Mouse (Mus musculus) C2C12 (cell line): Measurements from ENCODE around the gene Lman2l. TPM values are rescaled to one million over a fixed set of nuclear protein-coding genes. Genes with fewer than 3 reads are reported as not detected.

ENCODE experiments used
- H3K27me3 ChIP-seq: one replicate; pipeline ENCODE4 v1.6.1; 2011; ENCODE audit not compliant: control insufficient read depth, insufficient read depth, insufficient read length
- H3K36me3 ChIP-seq: one replicate; pipeline ENCODE4 v1.6.1; 2011; ENCODE audit not compliant: control insufficient read depth, insufficient read depth
- H3K4me3 ChIP-seq: one replicate; pipeline ENCODE4 v1.5.1; 2011; ENCODE audit warnings: mild to moderate bottlenecking, control low read depth; ENCODE audit not compliant: poor library complexity, insufficient read depth, severe bottlenecking
- H3K79me2 ChIP-seq: one replicate; pipeline ENCODE4 v1.6.1; 2011; ENCODE audit not compliant: control insufficient read depth, insufficient read depth
- H3K79me3 ChIP-seq: one replicate; pipeline ENCODE4 v1.6.1; 2011; ENCODE audit warnings: low read depth, control low read depth
- H3ac ChIP-seq: one replicate; pipeline ENCODE3; 2011; ENCODE audit warnings: low read depth; ENCODE audit not compliant: control insufficient read depth, insufficient read length
- CEBPB ChIP-seq: IDR thresholded peaks from one replicate; pipeline ENCODE4 v1.6.1; 2011; ENCODE audit warnings: low read depth, mild to moderate bottlenecking, control low read depth, moderate library complexity
- CTCF ChIP-seq: IDR thresholded peaks from one replicate; pipeline ENCODE4 v1.5.1; 2011; ENCODE audit not compliant: control insufficient read depth, insufficient read depth, insufficient read length
- FOSL1 ChIP-seq: IDR thresholded peaks from one replicate; pipeline ENCODE4 v1.8.0; 2011; ENCODE audit warnings: mild to moderate bottlenecking, low read length; ENCODE audit not compliant: poor library complexity, insufficient read depth, severe bottlenecking
- MAX ChIP-seq: IDR thresholded peaks from one replicate; pipeline ENCODE4 v1.6.1; 2011; ENCODE audit warnings: mild to moderate bottlenecking, control low read depth
- MYOD1 ChIP-seq: IDR thresholded peaks from one replicate; pipeline ENCODE4 v1.6.1; 2011; ENCODE audit warnings: low read depth; ENCODE audit not compliant: control insufficient read depth, insufficient read length
- MYOG ChIP-seq: IDR thresholded peaks from one replicate; pipeline ENCODE4 v1.6.1; 2011; ENCODE audit not compliant: control insufficient read depth, insufficient read length; ENCODE audit errors: extremely low read depth
- USF1 ChIP-seq: IDR thresholded peaks from one replicate; pipeline ENCODE4 v1.6.1; 2011; ENCODE audit warnings: low read depth, mild to moderate bottlenecking, control low read depth, moderate library complexity
- polyA plus RNA-seq: library from polyadenylated mRNA; unstranded; fragments of >200 nt; fragmentation: generic; extraction: Trizol; gene quantifications from one replicate; pipeline ENCODE4 v1.2.1, GENCODE M21; 2012; ENCODE audit warnings: missing spikeins

The Lman2l gene
- polyA plus RNA-seq, 1 experiment: 14.3 TPM

- TF ChIP-seq CTCF: no peak
- TF ChIP-seq MAX: no peak
- TF ChIP-seq MYOG: no peak
- no peak for TF ChIP-seq FOSL1
- TF ChIP-seq MYOD1: no peak
- Histone ChIP-seq H3K79me2 (no peaks in the 10 kb centered on the region), H3K79me3 (no peaks in the 10 kb centered on the region), H3K4me3 (no peak overlapping the region), H3ac (no peak overlapping the region), H3K27me3 (no peaks in the 10 kb centered on the region), H3K36me3 (no peaks in the 10 kb centered on the region)
Measured at GRCm38 (mm10) chr1:36454055-36454815, 9.2 kb upstream of the Lman2l start.

- H3K4me3 ChIP-seq: no peak overlapping the region
- TF ChIP-seq CTCF (no peak), FOSL1 (no peak), MAX (no peak)
- H3K27me3 ChIP-seq: no peaks in the 10 kb centered on the region
- H3ac ChIP-seq: no peak overlapping the region
- peaks cover 8% of the 10 kb centered on the region for H3K79me2 ChIP-seq
- H3K36me3 ChIP-seq: peaks cover 6% of the 10 kb centered on the region
- H3K79me3 ChIP-seq: no peaks in the 10 kb centered on the region
Measured at GRCm38 (mm10) chr1:36446841-36447240, 1.8 kb upstream of the Lman2l start.

- TF ChIP-seq FOSL1: no peak
- TF ChIP-seq CTCF: no peak
- no peak for TF ChIP-seq USF1
- TF ChIP-seq MYOG: no peak
- TF ChIP-seq MYOD1: no peak
- TF ChIP-seq CEBPB: no peak
- no peak for TF ChIP-seq MAX
- peaks cover 12% of the 10 kb centered on the region for H3K36me3 ChIP-seq
Measured at GRCm38 (mm10) chr1:36446106-36446824, 1.2 kb upstream of the Lman2l start.

GRCm38 (mm10) chr1:36445508-36445907 is 437 bp upstream of the Lman2l start:
- no peak overlapping the region for H3K4me3 ChIP-seq
- no peaks in the 10 kb centered on the region for H3K27me3 ChIP-seq
- H3K79me2 ChIP-seq: peaks cover 8% of the 10 kb centered on the region
- peaks cover 15% of the 10 kb centered on the region for H3K36me3 ChIP-seq
- H3K79me3 ChIP-seq: no peaks in the 10 kb centered on the region
- no peak overlapping the region for H3ac ChIP-seq
- TF ChIP-seq MAX: no peak
- TF ChIP-seq MYOD1: no peak
- TF ChIP-seq FOSL1: no peak
- TF ChIP-seq MYOG: no peak
- TF ChIP-seq USF1: no peak
- TF ChIP-seq CEBPB: no peak
- TF ChIP-seq CTCF: no peak

More at GRCm38 (mm10) chr1:36446106-36446824, 1.2 kb upstream of the Lman2l start:
- Histone ChIP-seq H3K79me3 (no peaks in the 10 kb centered on the region), H3ac (no peak overlapping the region), H3K79me2 (peaks cover 8% of the 10 kb centered on the region), H3K4me3 (no peak overlapping the region), H3K27me3 (no peaks in the 10 kb centered on the region)

GRCm38 (mm10) chr1:36441101-36441500 is 4.0 kb downstream of the Lman2l start:
- H3K4me3 ChIP-seq: no peak overlapping the region
- no peak overlapping the region for H3ac ChIP-seq
- H3K27me3 ChIP-seq: no peaks in the 10 kb centered on the region
- H3K79me3 ChIP-seq: no peaks in the 10 kb centered on the region
- peaks cover 8% of the 10 kb centered on the region for H3K79me2 ChIP-seq
- peaks cover 45% of the 10 kb centered on the region for H3K36me3 ChIP-seq
- TF ChIP-seq USF1: no peak
- no peak for TF ChIP-seq CEBPB
- TF ChIP-seq MAX: no peak
- TF ChIP-seq FOSL1: no peak
- no peak for TF ChIP-seq MYOD1
- no peak for TF ChIP-seq MYOG

GRCm38 (mm10) chr1:36437223-36437622 is 7.8 kb downstream of the Lman2l start:
- Histone ChIP-seq H3K79me3 (no peaks in the 10 kb centered on the region), H3K4me3 (no peak overlapping the region), H3K27me3 (no peaks in the 10 kb centered on the region), H3K36me3 (peaks cover 43% of the 10 kb centered on the region), H3ac (no peak overlapping the region), H3K79me2 (no peaks in the 10 kb centered on the region)
- no peak for TF ChIP-seq USF1
- TF ChIP-seq CTCF: no peak
- no peak for TF ChIP-seq MYOG
- TF ChIP-seq MYOD1: no peak
- TF ChIP-seq FOSL1: no peak
- TF ChIP-seq CEBPB: no peak
- no peak for TF ChIP-seq MAX
